Mouse (Mus musculus) MEL (cell line): ENCODE measurements around the gene Plaur.

Source experiments
- NRF1 ChIP-seq: IDR thresholded peaks from 2 replicates; pipeline ENCODE4 v1.6.1; 2014; ENCODE audit warnings: low read depth, mild to moderate bottlenecking, inconsistent platforms, low read length, improper control_type of control experiment, moderate library complexity; ENCODE audit not compliant: poor library complexity, insufficient read depth, severe bottlenecking
- TAL1 ChIP-seq: IDR thresholded peaks from 2 replicates; pipeline ENCODE4 v1.6.1; 2012; ENCODE audit warnings: mild to moderate bottlenecking, inconsistent platforms, low read length, moderate library complexity, mixed read lengths

DNA sequence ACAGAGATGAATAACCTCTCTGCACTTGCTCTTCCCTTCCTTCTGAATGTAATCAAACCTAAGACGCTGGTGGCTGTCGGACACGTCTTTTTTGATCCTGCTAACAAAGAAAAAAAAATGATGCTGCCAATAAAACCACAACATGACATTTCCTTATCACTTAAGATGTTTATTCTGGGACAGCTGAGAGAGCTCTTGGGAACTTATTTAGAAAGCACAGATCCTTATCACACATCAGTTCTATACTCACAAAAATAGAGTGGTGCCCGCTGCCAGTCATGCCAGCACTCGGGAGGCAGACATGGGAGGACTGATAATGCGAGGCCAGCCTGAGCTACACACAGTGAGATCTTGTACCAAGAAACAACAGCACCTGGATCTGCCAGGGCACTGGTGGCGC, 22.4 kb upstream of the Plaur start:
- TF ChIP-seq TAL1: no peak
- no peak for TF ChIP-seq NRF1
